Mouse (Mus musculus): ENCODE results near the gene Gpkow. TPM values are rescaled to one million over a fixed set of nuclear protein-coding genes. Genes with fewer than 3 reads are reported as not detected.
A peak's percentile ranks its signal among the peaks of the same experiment; 100 is the strongest.

The Gpkow gene
- polyA plus RNA-seq, 1 experiment from 2014 or later = 30.0 TPM

DNA sequence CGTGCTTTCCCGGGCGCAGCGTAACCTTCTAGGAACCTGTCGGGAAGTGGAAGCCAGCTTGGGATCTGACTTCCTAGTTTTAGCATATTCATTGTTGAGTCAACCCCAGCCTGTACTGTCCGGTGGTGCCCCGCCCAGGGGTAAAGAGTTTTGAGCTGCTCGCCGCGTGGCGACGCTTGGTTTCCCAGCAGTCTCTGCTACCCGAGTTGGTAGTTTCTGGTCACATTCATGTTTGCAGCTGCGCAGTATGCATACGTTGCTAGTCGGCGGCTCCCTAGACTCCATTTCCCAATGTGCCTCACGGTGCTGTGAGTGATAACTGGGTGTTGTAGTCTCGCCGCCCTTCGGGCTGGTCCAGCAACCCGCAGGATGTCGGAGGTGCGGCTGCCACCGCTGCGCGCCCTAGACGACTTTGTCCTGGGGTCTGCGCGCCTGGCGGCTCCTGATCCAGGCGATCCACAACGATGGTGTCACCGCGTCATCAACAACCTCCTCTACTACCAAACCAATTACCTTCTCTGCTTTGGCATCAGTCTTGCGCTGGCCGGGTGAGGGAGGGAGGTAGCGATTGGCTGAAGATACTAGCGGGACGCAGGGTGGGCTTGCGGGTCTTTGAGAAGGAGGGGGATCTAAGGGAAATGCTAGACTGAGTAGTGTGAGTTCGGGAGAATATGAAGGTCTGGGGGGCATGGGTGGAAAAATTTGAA lies 31.4 kb downstream of the Gpkow start, which contains the start of gene Praf2:
Gene Praf2, plus strand, starts transcription at position 225 of the 707 bp plus-strand sequence.
- H3K4me2 ChIP-seq = peak within 1 kb of the TSS; percentile 59
- H3K36me3 ChIP-seq (ENCODE audit: control insufficient read depth, insufficient read depth, low read length) = no peaks in the 10 kb centered on the region; the same call in 1 of the 2 replicates
- H3K9me3 ChIP-seq (ENCODE audit: control insufficient read depth, low read length) = no peaks in the 10 kb centered on the region
- peak within 1 kb of the TSS; percentile 50 for H3K4me3 ChIP-seq (ENCODE audit: low read depth, low read length)
- H3K27me3 ChIP-seq (replicated peaks; ENCODE audit: control insufficient read depth, insufficient read depth, low read length) = no peaks in the 10 kb centered on the region
- 14% methylated on average over 42 of the region's 42 CpGs for WGBS
- DNase-seq (ENCODE audit: low spot score) (peak; percentile 69), ATAC-seq (replicated peaks; ENCODE audit: low FRiP score) (peak; percentile 93)
- H3K4me1 ChIP-seq (replicated peaks; ENCODE audit: control insufficient read depth, insufficient read depth, low read length) = no peaks in the 10 kb centered on the region
- H3K27ac ChIP-seq (ENCODE audit: low read depth, low read length) = peak within 1 kb of the TSS; percentile 44; the same call in 1 of the 2 replicates
- peak within 1 kb of the TSS; percentile 48 for H3K9ac ChIP-seq (ENCODE audit: low read depth, low read length)

DNA sequence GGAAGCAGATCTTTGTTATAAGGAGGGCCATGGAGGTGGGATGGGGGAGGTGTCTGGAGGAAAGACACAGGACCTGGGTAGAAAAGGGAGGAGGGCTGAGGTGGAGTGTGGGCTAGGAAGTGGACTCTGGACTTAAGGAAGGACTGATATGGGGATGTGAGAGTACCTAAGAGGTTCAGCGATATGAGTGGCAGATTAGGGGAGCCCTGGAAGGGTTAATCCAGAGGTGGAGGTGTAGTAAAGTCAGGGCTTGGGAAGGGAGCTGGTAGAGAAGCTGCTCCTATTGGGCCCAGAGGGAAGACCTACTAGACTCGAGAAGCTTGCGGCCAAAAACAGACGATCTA lies 32.0 kb downstream of the Gpkow start:
- Histone ChIP-seq H3K4me2 (peak overlapping the region; percentile 59), H3K4me1 (replicated peaks; ENCODE audit: control insufficient read depth, insufficient read depth, low read length) (no peaks in the 10 kb centered on the region), H3K9me3 (ENCODE audit: control insufficient read depth, low read length) (no peaks in the 10 kb centered on the region), H3K27ac (ENCODE audit: low read depth, low read length) (no peak overlapping the region), H3K27me3 (replicated peaks; ENCODE audit: control insufficient read depth, insufficient read depth, low read length) (no peaks in the 10 kb centered on the region), H3K4me3 (ENCODE audit: low read depth, low read length) (peak overlapping the region; percentile 50), H3K36me3 (ENCODE audit: control insufficient read depth, insufficient read depth, low read length) (no peaks in the 10 kb centered on the region; the same call in 1 of the 2 replicates), H3K9ac (ENCODE audit: low read depth, low read length) (no peak overlapping the region)
- ATAC-seq (replicated peaks; ENCODE audit: low FRiP score) = peak; percentile 13; the same call in 1 of the 2 replicates
- 38% methylated on average over 4 of the region's 4 CpGs for WGBS
- no peak for DNase-seq (ENCODE audit: low spot score)

DNA sequence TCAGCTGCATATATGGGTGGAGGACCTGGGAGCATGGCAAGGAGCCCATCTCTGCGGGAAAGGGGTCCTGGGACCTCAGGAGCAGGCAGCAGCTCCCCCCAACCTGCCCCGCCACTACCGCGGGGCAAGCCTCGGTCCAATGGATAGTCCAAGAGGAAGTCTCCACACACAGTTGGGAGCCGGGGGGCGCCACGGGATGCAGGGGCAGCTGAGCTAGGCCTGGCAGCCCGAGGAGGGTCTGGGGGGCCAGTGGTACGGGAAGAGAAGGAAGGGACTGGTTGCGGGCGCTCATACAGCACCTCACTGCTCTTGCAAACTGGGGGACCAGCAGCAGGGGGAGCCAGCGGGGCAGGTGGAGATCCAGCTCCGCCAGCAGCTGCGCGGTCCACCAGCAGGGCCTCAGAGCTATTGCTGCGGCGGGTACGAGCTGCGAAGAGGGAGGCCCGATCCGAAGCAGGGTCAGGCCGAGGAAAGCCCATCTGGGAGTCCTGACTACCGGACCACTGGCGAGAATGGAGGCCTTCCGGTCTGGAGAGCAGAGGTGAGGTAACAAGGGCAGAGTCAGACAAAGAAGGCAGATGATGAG lies 36.7 kb downstream of the Gpkow start:
- Histone ChIP-seq H3K27ac (ENCODE audit: low read depth, low read length) (no peak overlapping the region), H3K9ac (ENCODE audit: low read depth, low read length) (no peak overlapping the region), H3K27me3 (replicated peaks; ENCODE audit: control insufficient read depth, insufficient read depth, low read length) (no peaks in the 10 kb centered on the region), H3K4me1 (replicated peaks; ENCODE audit: control insufficient read depth, insufficient read depth, low read length) (no peaks in the 10 kb centered on the region), H3K4me2 (peak overlapping the region; percentile 49), H3K9me3 (ENCODE audit: control insufficient read depth, low read length) (no peaks in the 10 kb centered on the region), H3K4me3 (ENCODE audit: low read depth, low read length) (peak overlapping the region; percentile 27; the same call in 1 of the 2 replicates), H3K36me3 (ENCODE audit: control insufficient read depth, insufficient read depth, low read length) (no peaks in the 10 kb centered on the region)
- ATAC-seq (replicated peaks; ENCODE audit: low FRiP score) (peak; percentile 72), DNase-seq (ENCODE audit: low spot score) (peak; percentile 63)
- 28% methylated on average over 26 of the region's 26 CpGs for WGBS

DNA sequence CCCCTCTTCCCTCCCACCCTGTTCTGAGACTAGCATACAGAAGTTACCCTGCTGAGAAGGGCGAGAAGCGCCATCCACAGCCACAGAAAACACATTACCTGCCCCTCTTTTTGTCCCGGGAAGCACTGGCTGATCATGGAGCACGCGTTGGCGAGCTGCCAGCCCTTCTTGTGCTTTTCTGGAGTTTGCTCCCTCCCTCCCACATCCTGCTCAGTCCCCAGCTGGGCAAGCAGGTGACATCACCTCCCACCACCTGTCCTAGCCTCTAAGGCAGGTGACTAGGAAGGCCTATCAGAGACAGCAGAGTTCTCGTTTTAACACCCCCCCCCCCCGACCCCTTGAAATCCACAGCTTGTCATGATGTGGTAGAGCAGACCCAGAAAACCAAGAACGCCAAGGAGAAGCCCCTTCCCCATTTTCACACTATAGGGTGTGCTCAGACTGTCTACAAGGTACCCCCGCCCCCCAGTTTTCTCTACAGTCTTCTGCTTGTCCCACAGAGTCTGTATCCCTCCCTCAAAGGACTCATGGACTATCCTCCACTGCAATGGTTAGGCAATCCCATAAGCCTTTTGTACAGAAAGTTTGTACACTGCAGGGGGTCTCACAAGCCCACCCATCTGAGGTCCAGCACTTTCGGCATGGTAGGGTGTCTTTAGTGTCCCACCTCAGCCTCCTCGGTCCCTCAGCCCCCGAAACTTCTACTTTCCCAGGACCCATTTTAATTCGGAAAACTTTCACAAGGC lies 42.6 kb downstream of the Gpkow start:
- H3K27ac ChIP-seq (ENCODE audit: low read depth, low read length) = no peak overlapping the region
- peaks cover 4% of the 10 kb centered on the region for H3K4me1 ChIP-seq (replicated peaks; ENCODE audit: control insufficient read depth, insufficient read depth, low read length)
- H3K9me3 ChIP-seq (ENCODE audit: control insufficient read depth, low read length) = no peaks in the 10 kb centered on the region
- H3K4me3 ChIP-seq (ENCODE audit: low read depth, low read length) = no peak overlapping the region
- no peaks in the 10 kb centered on the region for H3K36me3 ChIP-seq (ENCODE audit: control insufficient read depth, insufficient read depth, low read length)
- no peak for DNase-seq (ENCODE audit: low spot score)
- 73% methylated on average over 13 of the region's 14 CpGs for WGBS
- no peak overlapping the region for H3K4me2 ChIP-seq
- ATAC-seq (replicated peaks; ENCODE audit: low FRiP score) = no peak
- H3K27me3 ChIP-seq (replicated peaks; ENCODE audit: control insufficient read depth, insufficient read depth, low read length) = no peaks in the 10 kb centered on the region
- no peak overlapping the region for H3K9ac ChIP-seq (ENCODE audit: low read depth, low read length)

DNA sequence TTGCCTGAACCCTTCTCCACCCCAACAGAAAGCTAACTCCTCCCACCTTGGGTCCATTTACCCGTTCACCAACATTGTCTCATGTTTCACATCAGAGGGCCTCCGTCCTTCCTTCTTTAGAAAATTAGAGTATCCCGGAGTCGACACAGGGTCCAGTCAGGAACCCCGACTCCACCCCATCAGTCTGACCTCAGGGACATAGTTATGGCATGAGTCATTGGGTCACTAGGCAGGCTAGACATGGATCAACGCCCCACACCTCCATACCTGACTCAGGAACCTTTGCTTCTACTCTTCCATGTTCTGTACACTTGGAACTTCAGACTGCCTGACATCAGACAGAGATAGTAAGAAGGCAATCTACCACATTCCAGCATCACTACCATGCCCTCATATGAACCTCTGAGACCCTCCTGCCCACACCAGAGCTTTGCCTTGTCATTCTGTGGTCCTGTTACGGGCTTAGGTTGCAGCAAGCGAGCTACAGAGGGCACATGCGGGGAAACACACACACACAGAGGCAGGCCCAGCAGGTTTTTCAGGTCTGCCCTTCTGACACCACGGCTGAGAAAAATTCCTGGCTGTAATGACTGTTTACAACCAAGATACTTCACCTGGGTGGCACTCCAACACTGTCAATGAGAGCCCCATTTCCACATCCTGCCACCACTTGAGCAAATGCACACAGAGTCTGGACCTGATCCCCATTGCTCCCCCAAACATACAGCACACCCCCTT lies 43.3 kb downstream of the Gpkow start:
- no peaks in the 10 kb centered on the region for H3K9me3 ChIP-seq (ENCODE audit: control insufficient read depth, low read length)
- H3K4me1 ChIP-seq (replicated peaks; ENCODE audit: control insufficient read depth, insufficient read depth, low read length) = peaks cover 4% of the 10 kb centered on the region
- ATAC-seq (replicated peaks; ENCODE audit: low FRiP score) (no peak), DNase-seq (ENCODE audit: low spot score) (no peak)
- H3K27ac ChIP-seq (ENCODE audit: low read depth, low read length) = no peak overlapping the region
- H3K27me3 ChIP-seq (replicated peaks; ENCODE audit: control insufficient read depth, insufficient read depth, low read length) = no peaks in the 10 kb centered on the region
- peak overlapping the region; percentile 34 for H3K4me2 ChIP-seq
- no peaks in the 10 kb centered on the region for H3K36me3 ChIP-seq (ENCODE audit: control insufficient read depth, insufficient read depth, low read length)
- H3K9ac ChIP-seq (ENCODE audit: low read depth, low read length) = no peak overlapping the region
- 56% methylated on average over 10 of the region's 10 CpGs for WGBS
- H3K4me3 ChIP-seq (ENCODE audit: low read depth, low read length) = no peak overlapping the region

DNA sequence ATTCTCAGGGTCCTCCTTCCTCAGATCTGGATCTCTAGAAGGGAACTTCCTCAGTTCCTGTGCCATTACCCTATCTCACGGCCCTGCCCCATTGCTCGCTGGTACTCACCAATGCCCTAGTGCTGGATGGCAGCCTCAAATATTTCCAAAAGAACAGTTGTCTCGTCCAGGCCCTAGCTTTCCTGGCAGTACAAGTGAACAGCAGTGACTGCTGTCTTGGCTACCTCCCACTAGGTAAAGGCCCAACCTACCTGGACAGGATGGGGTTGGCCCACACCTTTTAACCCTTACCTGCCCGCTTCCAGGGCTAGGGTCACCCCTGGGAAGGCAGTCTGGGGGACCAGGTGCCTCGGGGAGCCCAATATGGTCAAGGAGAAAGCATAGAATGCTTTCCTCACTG lies 44.2 kb downstream of the Gpkow start:
- no peak overlapping the region for H3K4me3 ChIP-seq (ENCODE audit: low read depth, low read length)
- no peaks in the 10 kb centered on the region for H3K27me3 ChIP-seq (replicated peaks; ENCODE audit: control insufficient read depth, insufficient read depth, low read length)
- H3K9ac ChIP-seq (ENCODE audit: low read depth, low read length) = no peak overlapping the region
- H3K4me1 ChIP-seq (replicated peaks; ENCODE audit: control insufficient read depth, insufficient read depth, low read length) = peaks cover 4% of the 10 kb centered on the region
- peak overlapping the region; percentile 34 for H3K4me2 ChIP-seq
- H3K36me3 ChIP-seq (ENCODE audit: control insufficient read depth, insufficient read depth, low read length) = no peaks in the 10 kb centered on the region
- ATAC-seq (replicated peaks; ENCODE audit: low FRiP score) (0 out of 2 replicates have a peak, but pooled peaks have one; percentile 34), DNase-seq (ENCODE audit: low spot score) (no peak)
- 59% methylated on average over 5 of the region's 5 CpGs for WGBS
- H3K27ac ChIP-seq (ENCODE audit: low read depth, low read length) = no peak overlapping the region
- H3K9me3 ChIP-seq (ENCODE audit: control insufficient read depth, low read length) = no peaks in the 10 kb centered on the region

DNA sequence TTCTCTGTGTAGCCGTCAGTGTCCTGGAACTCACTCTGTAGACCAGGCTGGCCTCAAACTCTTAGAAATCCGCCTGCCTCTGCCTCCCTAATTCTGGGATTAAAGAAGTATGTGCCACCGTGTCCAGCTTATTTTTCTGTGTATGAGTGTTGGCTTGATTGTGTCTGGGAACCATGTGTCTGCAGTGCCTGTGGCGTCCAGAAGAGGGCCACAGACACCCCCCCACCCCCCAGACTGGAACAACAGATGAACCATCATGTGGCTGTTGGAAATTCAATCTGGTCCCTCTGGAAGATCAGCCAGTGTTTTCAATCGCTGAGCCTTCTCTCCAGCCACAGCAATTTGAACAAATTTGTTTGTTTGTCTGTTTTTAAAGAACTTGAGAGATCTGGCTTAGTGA lies 46.5 kb downstream of the Gpkow start:
- no peaks in the 10 kb centered on the region for H3K36me3 ChIP-seq (ENCODE audit: control insufficient read depth, insufficient read depth, low read length)
- peaks cover 4% of the 10 kb centered on the region for H3K4me1 ChIP-seq (replicated peaks; ENCODE audit: control insufficient read depth, insufficient read depth, low read length)
- ATAC-seq (replicated peaks; ENCODE audit: low FRiP score) (no peak), DNase-seq (ENCODE audit: low spot score) (no peak)
- H3K27me3 ChIP-seq (replicated peaks; ENCODE audit: control insufficient read depth, insufficient read depth, low read length) = no peaks in the 10 kb centered on the region
- no peaks in the 10 kb centered on the region for H3K9me3 ChIP-seq (ENCODE audit: control insufficient read depth, low read length)
- H3K4me2 ChIP-seq = no peak overlapping the region
- H3K4me3 ChIP-seq (ENCODE audit: low read depth, low read length) = no peak overlapping the region
- no peak overlapping the region for H3K27ac ChIP-seq (ENCODE audit: low read depth, low read length)
- 44% methylated on average over 5 of the region's 5 CpGs for WGBS
- no peak overlapping the region for H3K9ac ChIP-seq (ENCODE audit: low read depth, low read length)

DNA sequence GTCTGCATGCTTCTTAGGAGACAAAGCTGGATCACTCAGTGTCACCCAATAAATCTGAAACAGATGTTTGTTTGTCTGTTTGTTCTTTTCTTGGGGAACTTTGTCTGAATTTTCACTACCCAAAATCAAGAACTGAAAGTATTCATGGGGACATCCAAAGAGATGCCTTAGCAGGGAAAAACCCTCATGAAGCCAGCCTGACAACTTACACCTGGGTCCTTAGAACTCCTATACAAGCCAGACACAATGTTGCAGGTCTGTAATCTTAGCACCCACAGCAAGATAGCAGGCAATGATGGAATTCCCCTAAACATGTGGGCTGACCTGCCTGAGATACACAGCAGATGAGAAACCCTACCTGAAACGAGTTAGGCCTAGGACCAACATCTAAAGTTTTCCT lies 48.0 kb downstream of the Gpkow start:
- no peak for ATAC-seq (replicated peaks; ENCODE audit: low FRiP score)
- H3K4me2 ChIP-seq = no peak overlapping the region
- DNase-seq (ENCODE audit: low spot score) = no peak
- H3K27me3 ChIP-seq (replicated peaks; ENCODE audit: control insufficient read depth, insufficient read depth, low read length) = no peaks in the 10 kb centered on the region
- WGBS = 65% methylated on average over 1 of the region's 1 CpGs
- H3K9me3 ChIP-seq (ENCODE audit: control insufficient read depth, low read length) = no peaks in the 10 kb centered on the region
- no peak overlapping the region for H3K27ac ChIP-seq (ENCODE audit: low read depth, low read length)
- no peaks in the 10 kb centered on the region for H3K36me3 ChIP-seq (ENCODE audit: control insufficient read depth, insufficient read depth, low read length)
- peaks cover 4% of the 10 kb centered on the region for H3K4me1 ChIP-seq (replicated peaks; ENCODE audit: control insufficient read depth, insufficient read depth, low read length)
- no peak overlapping the region for H3K9ac ChIP-seq (ENCODE audit: low read depth, low read length)
- no peak overlapping the region for H3K4me3 ChIP-seq (ENCODE audit: low read depth, low read length)
